Mouse (Mus musculus) heart, embryonic 13.5 days (tissue): ENCODE measurements around the gene Ppp2r5a. TPM values are rescaled to one million over a fixed set of nuclear protein-coding genes. Genes with fewer than 3 reads are reported as not detected.

Source experiments
- ATAC-seq: fragments of 200-750 bp; cut with Nextera tagmentation; 2 replicates; pipeline ENCODE4 v1.8.0; 2017; ENCODE audit warnings: moderate TSS enrichment; ENCODE audit not compliant: insufficient number of reproducible peaks, low FRiP score, low TSS enrichment; ENCODE audit errors: extremely low read depth
- H3K27ac ChIP-seq: fragments of 300-500 bp; sonication (generic); replicated peaks from 2 replicates; pipeline ENCODE4 v1.5.1; 2015; ENCODE audit warnings: moderate library complexity, mild to moderate bottlenecking, inconsistent platforms
- H3K27me3 ChIP-seq: fragments of 300-500 bp; sonication (generic); replicated peaks from 2 replicates; pipeline ENCODE4 v1.6.1; 2015; ENCODE audit warnings: mild to moderate bottlenecking, inconsistent platforms
- H3K36me3 ChIP-seq: fragments of 300-500 bp; sonication (generic); 2 replicates; pipeline ENCODE4 v1.6.1; 2015; ENCODE audit warnings: mild to moderate bottlenecking, inconsistent platforms
- H3K4me1 ChIP-seq: fragments of 300-500 bp; sonication (generic); 2 replicates; pipeline ENCODE4 v1.6.1; 2015; ENCODE audit warnings: inconsistent platforms
- H3K4me2 ChIP-seq: fragments of 300-500 bp; sonication (generic); 2 replicates; pipeline ENCODE4 v1.6.1; 2015; ENCODE audit warnings: inconsistent platforms, mild to moderate bottlenecking, moderate library complexity
- H3K4me3 ChIP-seq: fragments of 300-500 bp; sonication (generic); 2 replicates; pipeline ENCODE4 v1.5.1; 2015; ENCODE audit warnings: moderate library complexity, mild to moderate bottlenecking, inconsistent platforms
- H3K9ac ChIP-seq: fragments of 300-500 bp; sonication (generic); 2 replicates; pipeline ENCODE4 v1.6.1; 2015; ENCODE audit warnings: inconsistent platforms, mild to moderate bottlenecking, moderate library complexity
- H3K9me3 ChIP-seq: fragments of 300-500 bp; sonication (generic); 2 replicates; pipeline ENCODE4 v1.6.1; 2016; ENCODE audit warnings: inconsistent platforms
- WGBS: fragments of 180-500 bp; shearing (Covaris S2); methylation state at CpG from one replicate; pipeline ENCODE4 v1.1.7; 2015; ENCODE audit warnings: mixed read lengths; 5-methylcytosine and 5-hydroxymethylcytosine counted together
- polyA plus RNA-seq: library from polyadenylated mRNA; unstranded; fragments of >200 nt; fragmentation: Nextera tagmentation; extraction: Ambion mirVana; gene quantifications from 2 replicates; pipeline ENCODE4 v1.2.1, GENCODE M21; 2015

Gene Ppp2r5a
- polyA plus RNA-seq, 1 experiment from 2014 or later, result 21.2 TPM

DNA sequence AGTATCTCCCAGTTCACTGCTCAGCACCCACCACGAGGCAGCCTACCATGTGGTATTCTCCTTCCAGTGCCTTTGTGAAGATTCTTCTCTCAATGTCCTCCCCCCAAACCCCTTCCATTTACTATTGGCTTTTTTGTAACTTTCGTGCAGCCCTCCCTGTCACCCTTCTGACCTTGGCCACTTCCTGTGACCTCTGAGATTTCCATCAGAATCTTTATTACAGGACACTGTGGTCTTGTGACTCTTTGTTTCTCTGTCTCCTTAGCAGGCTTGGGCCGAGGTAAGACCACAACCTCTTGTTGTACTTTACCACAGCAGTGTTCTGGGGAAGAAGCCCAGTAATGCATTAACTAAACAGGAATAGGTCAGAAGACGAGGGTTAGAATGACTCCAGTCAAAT lies 15.9 kb upstream of the Ppp2r5a start:
- peaks cover 50% of the 10 kb centered on the region for H3K4me1 ChIP-seq
- H3K27me3 ChIP-seq, result no peaks in the 10 kb centered on the region
- 0 out of 2 replicates have a peak overlapping the region, but pooled peaks have one; percentile 32 for H3K27ac ChIP-seq

DNA sequence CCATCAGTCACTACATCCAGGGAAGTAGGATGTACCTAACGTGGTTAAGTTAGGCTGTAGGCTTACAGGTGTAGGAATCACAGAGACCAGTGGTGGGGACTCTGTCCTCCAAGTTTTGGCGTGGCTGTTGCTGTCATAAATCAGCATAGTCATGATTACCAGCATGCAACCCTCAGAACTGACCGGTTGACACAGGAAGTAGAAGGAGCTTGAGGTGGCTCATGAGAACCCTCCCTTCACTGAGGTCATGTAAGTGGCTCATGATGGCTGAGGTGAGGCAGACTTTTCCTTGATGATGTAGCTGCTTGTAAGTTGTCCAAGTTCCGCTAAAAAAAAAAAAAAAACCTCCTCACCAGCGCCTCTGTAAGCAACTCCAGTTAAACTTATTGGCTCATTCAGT lies 14.0 kb upstream of the Ppp2r5a start:
- Histone ChIP-seq H3K4me3 (no peak overlapping the region), H3K27me3 (no peaks in the 10 kb centered on the region), H3K9ac (no peak overlapping the region), H3K4me2 (no peak overlapping the region), H3K36me3 (no peaks in the 10 kb centered on the region), H3K27ac (no peak overlapping the region), H3K4me1 (peaks cover 48% of the 10 kb centered on the region), H3K9me3 (no peaks in the 10 kb centered on the region)
- 68% methylated on average over 5 of the region's 5 CpGs for WGBS
- ATAC-seq, result no peak

More for the DNA sequence above, 15.9 kb upstream of the Ppp2r5a start:
- H3K4me3 ChIP-seq, result no peak overlapping the region
- 65% methylated on average over 4 of the region's 4 CpGs for WGBS
- ATAC-seq, result no peak
- H3K4me2 ChIP-seq, result no peak overlapping the region
- H3K9me3 ChIP-seq, result no peaks in the 10 kb centered on the region
- no peak overlapping the region for H3K9ac ChIP-seq
- H3K36me3 ChIP-seq, result no peaks in the 10 kb centered on the region

DNA sequence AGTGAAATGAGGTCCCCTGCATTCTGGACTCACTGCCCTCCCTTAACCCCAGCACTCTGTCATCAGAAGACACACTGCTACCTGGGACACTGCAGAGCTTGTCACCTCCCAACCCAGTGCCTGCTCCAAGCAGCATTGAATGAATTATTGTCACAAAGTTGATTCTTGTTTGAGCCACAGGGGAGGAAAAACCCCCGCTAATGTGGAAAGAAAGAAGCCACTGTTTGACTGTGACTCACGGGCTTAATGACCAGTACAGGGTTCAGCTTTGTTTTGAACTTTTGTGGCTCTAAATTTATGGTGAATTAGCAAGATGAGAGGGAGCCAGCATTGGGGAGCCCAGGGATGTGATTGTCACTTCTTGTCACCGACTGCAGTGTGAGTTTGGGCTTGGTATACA lies 13.5 kb upstream of the Ppp2r5a start:
- ATAC-seq, result no peak
- no peak overlapping the region for H3K4me3 ChIP-seq
- 52% methylated on average over 3 of the region's 3 CpGs for WGBS
- H3K27ac ChIP-seq, result no peak overlapping the region; the same call in 1 of the 2 replicates
- H3K4me1 ChIP-seq, result peaks cover 42% of the 10 kb centered on the region
- H3K9me3 ChIP-seq, result no peaks in the 10 kb centered on the region
- no peaks in the 10 kb centered on the region for H3K36me3 ChIP-seq
- H3K27me3 ChIP-seq, result no peaks in the 10 kb centered on the region
- no peak overlapping the region for H3K4me2 ChIP-seq
- no peak overlapping the region for H3K9ac ChIP-seq

DNA sequence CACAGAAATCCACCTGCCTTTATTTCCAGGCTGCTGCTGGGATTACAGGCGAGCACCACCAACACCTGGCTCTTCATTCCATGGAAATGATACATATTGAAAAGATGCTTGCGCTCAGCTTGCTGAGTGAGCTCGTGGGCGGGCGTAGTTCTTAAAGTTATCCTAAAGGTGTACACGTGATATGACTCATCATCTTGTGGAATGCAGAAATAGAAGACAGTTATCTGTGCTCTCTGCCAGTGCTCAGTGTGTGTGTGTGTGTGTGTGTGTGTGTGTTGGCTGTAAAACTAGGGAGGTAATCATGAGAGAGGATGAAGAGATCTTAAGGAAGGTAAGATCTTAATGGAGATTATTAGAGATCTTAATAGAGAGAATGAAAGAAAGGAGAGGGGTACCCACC lies 11.4 kb upstream of the Ppp2r5a start:
- no peaks in the 10 kb centered on the region for H3K36me3 ChIP-seq
- H3K27me3 ChIP-seq, result no peaks in the 10 kb centered on the region
- H3K9me3 ChIP-seq, result no peaks in the 10 kb centered on the region
- no peak overlapping the region for H3K27ac ChIP-seq
- H3K4me3 ChIP-seq, result no peak overlapping the region
- 68% methylated on average over 6 of the region's 6 CpGs for WGBS
- ATAC-seq, result no peak
- H3K4me2 ChIP-seq, result no peak overlapping the region
- H3K4me1 ChIP-seq, result peaks cover 29% of the 10 kb centered on the region
- no peak overlapping the region for H3K9ac ChIP-seq

DNA sequence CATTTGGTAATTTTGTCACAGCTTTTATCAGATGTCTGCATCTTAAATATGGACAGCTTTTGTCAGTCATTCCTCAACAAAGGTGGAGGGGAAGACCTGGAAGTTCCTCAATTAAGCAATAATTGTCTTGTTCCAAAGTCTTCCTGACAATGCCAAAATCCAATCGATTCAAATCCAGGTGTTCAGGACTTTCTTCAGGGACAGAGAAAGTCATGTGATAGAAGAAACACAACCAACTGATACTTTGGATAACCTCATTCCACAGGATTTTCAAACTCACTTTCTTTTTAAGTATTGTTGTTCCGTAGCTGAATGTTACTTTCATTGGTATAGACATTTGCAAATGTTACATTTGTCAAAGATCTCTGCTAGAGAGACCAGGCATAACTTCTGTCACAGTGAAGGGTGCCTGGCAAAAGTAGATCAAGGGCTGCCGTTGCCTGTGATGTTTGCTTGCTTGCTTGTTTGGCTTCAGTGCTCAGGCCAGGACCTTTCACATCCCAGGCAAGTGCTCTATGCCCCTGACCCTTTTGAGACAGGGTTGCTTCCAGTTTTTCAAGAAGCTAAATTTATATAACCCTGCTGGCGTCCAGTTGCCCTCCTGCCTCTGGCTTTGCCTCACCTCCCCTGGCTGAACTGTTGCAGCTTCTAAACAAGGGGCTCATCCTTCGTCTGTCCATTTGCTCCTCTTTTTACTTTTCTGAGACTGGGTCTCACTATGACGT lies 10.8 kb upstream of the Ppp2r5a start:
- H3K27me3 ChIP-seq, result no peaks in the 10 kb centered on the region
- no peak overlapping the region for H3K27ac ChIP-seq
- no peak overlapping the region for H3K4me3 ChIP-seq
- no peak overlapping the region for H3K4me2 ChIP-seq
- H3K9me3 ChIP-seq, result no peaks in the 10 kb centered on the region
- H3K36me3 ChIP-seq, result no peaks in the 10 kb centered on the region
- no peak overlapping the region for H3K9ac ChIP-seq
- H3K4me1 ChIP-seq, result peaks cover 23% of the 10 kb centered on the region
- no peak for ATAC-seq
- 52% methylated on average over 6 of the region's 6 CpGs for WGBS

DNA sequence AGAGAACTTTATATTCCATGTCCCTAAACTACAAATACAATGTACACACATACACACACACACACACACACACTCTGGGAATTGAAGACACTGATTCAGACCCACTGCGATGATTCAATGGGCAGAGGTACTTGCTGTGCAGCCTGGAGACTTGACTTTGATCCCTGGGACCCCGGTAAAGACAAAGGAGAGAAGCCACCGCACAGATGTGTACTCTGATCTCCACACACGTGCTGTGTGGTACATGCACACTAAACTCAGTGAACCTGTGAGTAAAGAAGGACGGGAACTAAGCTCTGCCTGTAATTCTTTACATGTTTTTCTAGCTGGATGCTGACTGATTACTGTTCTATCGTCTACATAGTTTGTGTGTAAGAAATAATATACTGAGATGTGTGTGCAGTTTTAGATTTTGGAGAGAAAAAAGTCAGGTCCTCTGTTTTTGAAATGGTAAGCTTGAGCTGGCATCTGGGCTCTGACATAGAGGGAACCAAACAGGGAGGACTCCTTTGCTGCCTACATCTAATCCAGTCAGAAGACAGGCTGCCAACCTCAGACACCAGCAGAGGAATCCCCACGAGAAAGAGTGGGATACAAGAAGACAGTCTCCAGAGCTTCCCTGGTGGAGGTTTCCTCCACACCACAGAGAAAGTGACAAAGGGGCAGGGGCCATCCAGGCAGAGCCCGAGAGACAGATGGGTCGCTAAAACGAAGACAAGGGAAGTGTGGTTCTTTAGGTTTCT lies 7.4 kb upstream of the Ppp2r5a start:
- Histone ChIP-seq H3K27me3 (no peaks in the 10 kb centered on the region), H3K4me2 (peak overlapping the region; percentile 48), H3K9ac (peak overlapping the region; percentile 19; the same call in 1 of the 2 replicates), H3K4me1 (peaks cover 20% of the 10 kb centered on the region), H3K27ac (no peak overlapping the region), H3K4me3 (no peak overlapping the region), H3K9me3 (no peaks in the 10 kb centered on the region), H3K36me3 (no peaks in the 10 kb centered on the region)
- WGBS, result 56% methylated on average over 10 of the region's 10 CpGs
- no peak for ATAC-seq

DNA sequence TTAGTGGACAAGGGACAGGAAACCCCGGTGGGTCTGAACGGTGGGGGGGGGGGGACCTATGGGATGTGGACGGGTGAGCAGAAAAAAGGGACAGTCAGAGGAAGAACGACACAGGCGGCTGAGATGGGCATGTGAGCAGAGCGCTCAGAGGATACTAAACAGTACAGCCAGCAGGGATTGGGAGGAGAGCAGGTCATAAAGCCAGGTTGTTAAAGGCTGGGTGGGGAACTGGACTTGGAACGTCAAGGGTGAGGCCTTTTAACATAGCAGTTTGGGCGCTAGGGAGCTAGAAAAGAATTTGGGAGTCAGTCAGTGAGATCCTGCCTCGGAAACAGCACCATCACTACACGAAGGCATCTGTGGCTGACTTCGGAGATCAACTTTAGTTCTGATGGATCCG lies 4.2 kb upstream of the Ppp2r5a start:
- Histone ChIP-seq H3K9me3 (no peaks in the 10 kb centered on the region), H3K4me3 (no peak overlapping the region), H3K27ac (no peak overlapping the region), H3K4me1 (peaks cover 29% of the 10 kb centered on the region), H3K36me3 (no peaks in the 10 kb centered on the region), H3K9ac (peak overlapping the region; percentile 26; the same call in 1 of the 2 replicates), H3K27me3 (no peaks in the 10 kb centered on the region; the same call in 1 of the 2 replicates), H3K4me2 (no peak overlapping the region)
- no peak for ATAC-seq
- 54% methylated on average over 12 of the region's 12 CpGs for WGBS

DNA sequence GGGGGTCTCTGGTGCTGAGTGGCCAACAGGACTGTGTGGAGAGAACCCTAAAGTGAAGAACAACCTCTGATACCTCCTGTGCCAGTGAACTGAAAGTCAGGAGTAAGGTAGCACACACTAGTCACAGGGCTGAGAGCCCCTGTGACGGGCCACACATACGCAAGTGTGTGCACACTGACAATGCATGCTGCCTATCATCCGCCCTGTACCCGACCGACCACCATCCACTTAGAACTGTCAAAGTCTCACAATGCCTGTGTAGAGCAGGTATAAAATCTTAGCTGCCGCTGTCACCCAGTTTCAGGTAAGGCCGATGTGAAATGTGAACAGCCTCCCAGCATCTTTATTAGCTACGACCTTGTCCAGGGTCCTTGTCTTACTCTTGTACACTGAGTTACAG lies 3.4 kb upstream of the Ppp2r5a start:
- Histone ChIP-seq H3K4me3 (no peak overlapping the region), H3K9me3 (no peaks in the 10 kb centered on the region), H3K36me3 (no peaks in the 10 kb centered on the region), H3K4me1 (peaks cover 30% of the 10 kb centered on the region), H3K27ac (no peak overlapping the region), H3K9ac (no peak overlapping the region), H3K4me2 (no peak overlapping the region), H3K27me3 (no peaks in the 10 kb centered on the region; the same call in 1 of the 2 replicates)
- 80% methylated on average over 8 of the region's 8 CpGs for WGBS
- ATAC-seq, result no peak

DNA sequence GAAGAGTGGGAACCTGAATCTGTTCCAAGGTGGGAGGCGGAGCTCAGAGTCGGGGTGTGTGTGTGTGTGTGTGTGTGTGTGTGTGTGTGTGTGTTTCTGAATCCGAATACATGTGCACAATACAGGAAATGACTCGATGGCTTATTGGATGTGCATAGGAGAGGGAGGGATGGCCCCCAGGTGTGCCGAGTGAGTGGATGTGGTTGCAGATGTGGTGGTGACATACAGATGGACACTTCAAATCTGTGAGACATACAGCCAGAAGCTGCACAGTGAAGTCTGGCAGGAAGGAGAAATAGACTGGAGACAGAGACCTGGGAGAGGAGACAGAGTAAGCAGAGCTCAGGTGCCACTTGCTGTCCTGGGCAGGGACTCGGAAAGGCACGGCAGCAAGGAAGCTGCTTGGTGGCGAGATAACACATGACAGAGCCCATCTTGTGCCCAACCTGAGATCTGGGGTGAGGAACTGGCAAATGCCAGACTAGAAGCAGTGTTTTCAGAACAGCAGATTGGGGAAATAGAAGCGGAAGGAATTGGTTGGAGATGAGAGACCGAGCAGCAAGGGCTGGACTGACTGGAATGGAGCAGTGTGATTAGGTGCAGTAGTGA lies 1.8 kb upstream of the Ppp2r5a start:
- H3K4me3 ChIP-seq, result no peak overlapping the region
- H3K27ac ChIP-seq, result no peak overlapping the region
- H3K4me1 ChIP-seq, result peaks cover 32% of the 10 kb centered on the region
- no peaks in the 10 kb centered on the region; the same call in 1 of the 2 replicates for H3K27me3 ChIP-seq
- no peak for ATAC-seq
- 69% methylated on average over 10 of the region's 10 CpGs for WGBS
- H3K9me3 ChIP-seq, result no peaks in the 10 kb centered on the region
- no peak overlapping the region for H3K9ac ChIP-seq
- no peak overlapping the region for H3K4me2 ChIP-seq
- H3K36me3 ChIP-seq, result no peaks in the 10 kb centered on the region

DNA sequence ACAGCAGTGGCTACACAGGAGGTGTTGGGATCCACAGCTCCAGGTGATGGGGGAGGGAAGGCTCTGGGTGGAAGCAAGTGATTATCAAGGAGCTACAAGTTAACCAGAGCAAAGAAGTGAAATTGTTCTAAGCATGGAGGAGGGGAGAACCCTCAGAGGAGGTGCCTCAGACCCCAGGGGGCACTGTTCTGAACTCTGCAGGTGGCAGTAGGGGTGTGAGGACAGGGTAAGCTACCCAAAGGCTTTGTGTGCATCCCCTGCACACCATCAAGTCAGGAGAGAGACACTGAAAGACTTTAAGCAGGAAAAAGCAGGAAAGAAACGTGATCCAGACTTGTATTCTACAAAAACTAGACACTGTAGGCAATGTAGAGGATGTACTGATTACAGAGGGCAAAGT lies 1.2 kb upstream of the Ppp2r5a start:
- WGBS, result 36% methylated on average over 1 of the region's 1 CpGs
- ATAC-seq, result no peak
- no peaks in the 10 kb centered on the region; the same call in 1 of the 2 replicates for H3K27me3 ChIP-seq
- no peak overlapping the region for H3K27ac ChIP-seq
- no peak overlapping the region for H3K4me2 ChIP-seq
- H3K9me3 ChIP-seq, result no peaks in the 10 kb centered on the region
- peaks cover 32% of the 10 kb centered on the region for H3K4me1 ChIP-seq
- no peak overlapping the region for H3K4me3 ChIP-seq
- H3K9ac ChIP-seq, result no peak overlapping the region
- H3K36me3 ChIP-seq, result no peaks in the 10 kb centered on the region

DNA sequence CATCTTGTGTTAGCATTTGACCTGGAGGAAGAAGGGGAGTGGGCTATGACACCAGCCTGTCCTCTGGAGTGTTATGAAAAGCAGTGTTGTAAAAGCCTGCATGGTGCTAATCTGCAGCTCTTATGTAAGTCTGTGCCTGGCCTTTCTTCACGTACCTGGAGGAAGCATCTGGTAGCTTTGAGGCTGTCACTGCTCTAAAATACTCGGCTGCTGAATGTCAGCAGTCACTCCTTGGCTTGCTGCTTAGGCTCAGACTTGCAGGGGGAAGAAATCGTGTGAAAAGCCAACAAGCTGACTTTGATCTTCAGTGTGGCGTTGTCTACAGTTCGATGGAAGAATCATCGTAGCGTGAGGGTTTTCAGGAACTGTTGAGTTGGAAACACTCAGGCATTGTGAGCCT lies 566 bp downstream of the Ppp2r5a start:
- Histone ChIP-seq H3K4me3 (no peak overlapping the region), H3K9ac (0 out of 2 replicates have a peak overlapping the region, but pooled peaks have one; percentile 2), H3K27ac (no peak overlapping the region), H3K9me3 (no peaks in the 10 kb centered on the region), H3K4me1 (peaks cover 33% of the 10 kb centered on the region), H3K36me3 (no peaks in the 10 kb centered on the region), H3K27me3 (no peaks in the 10 kb centered on the region; the same call in 1 of the 2 replicates), H3K4me2 (no peak overlapping the region)
- WGBS, result 21% methylated on average over 7 of the region's 7 CpGs
- ATAC-seq, result no peak
